Mouse (Mus musculus): ENCODE results near the gene Lhfp. TPM values are rescaled to one million over a fixed set of nuclear protein-coding genes. Genes with fewer than 3 reads are reported as not detected.
"Not testable (repeated sequence)": the region's sequence is repeated elsewhere in the genome, so short reads cannot be mapped to it uniquely, and the experiment has no call there.

Gene Lhfp
- total RNA-seq, 2 experiments from 2014 or later = 13.9 to 15.4 TPM

GRCm38 (mm10) chr3:53267046-53267445 lies 225.7 kb downstream of the Lhfp start:
- DNase-seq = no peak

- no peak for DNase-seq
These were observed 231.9 kb downstream of the Lhfp start for GRCm38 (mm10) chr3:53273220-53273619.

GRCm38 (mm10) chr3:53277993-53278392 lies 236.7 kb downstream of the Lhfp start:
- DNase-seq = no peak

GRCm38 (mm10) chr3:53282005-53282404 lies 240.7 kb downstream of the Lhfp start:
- DNase-seq = not testable (repeated sequence)

GRCm38 (mm10) chr3:53284023-53284422 lies 242.7 kb downstream of the Lhfp start:
- DNase-seq = no peak

- DNase-seq = no peak
These were observed 243.3 kb downstream of the Lhfp start for GRCm38 (mm10) chr3:53284471-53285177.

DNA sequence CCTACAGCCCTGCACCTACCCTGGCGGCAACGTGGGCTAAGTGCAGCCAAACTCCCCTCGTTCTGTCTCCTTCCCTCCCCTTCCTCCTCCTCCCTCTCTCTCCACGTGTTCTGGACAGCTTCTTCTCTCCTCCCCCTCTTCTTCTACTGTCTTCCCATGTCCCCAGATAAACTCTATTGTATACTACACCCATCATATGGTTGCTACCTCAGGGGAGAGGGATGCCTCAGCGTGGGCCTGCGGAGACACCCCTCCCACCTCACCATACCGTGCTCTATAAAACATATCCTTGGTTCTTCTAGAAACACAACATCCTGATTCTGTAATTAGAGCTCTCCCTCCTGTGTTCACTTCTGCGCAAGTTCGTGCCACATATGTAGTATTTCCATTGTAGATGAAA lies 247.3 kb downstream of the Lhfp start:
- DNase-seq = no peak

DNA sequence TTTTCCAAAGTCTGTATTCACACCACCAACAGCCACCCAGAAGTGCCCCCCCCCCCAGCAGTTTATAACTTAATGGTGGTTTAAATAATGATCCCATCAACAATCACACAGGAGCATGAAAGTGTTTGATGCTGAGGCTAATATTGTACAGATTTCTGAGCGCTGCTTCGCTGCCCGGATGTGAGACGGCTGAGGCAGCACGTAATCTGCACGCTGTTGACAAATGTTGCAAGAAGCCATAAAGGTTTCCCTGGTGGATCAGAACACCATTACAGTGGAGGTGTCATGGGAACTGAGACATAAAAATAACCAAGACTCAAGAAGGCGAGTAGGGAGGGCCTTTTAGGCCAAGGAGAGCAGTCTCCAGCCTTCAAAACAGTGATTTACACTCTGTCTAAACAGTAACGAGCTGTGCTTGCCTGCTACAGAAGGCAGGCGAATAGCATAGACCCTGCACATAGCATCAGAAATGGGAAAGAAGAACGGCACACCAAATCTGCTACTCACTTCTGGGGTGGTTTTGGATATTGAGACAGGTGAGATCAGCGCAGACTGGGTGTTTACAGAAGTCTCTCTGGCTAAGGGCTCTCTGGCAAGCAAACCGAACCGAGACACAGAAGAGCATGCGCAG lies 248.4 kb downstream of the Lhfp start:
- DNase-seq = no peak

GRCm38 (mm10) chr3:53291185-53291584 lies 249.9 kb downstream of the Lhfp start:
- no peak for DNase-seq

DNA sequence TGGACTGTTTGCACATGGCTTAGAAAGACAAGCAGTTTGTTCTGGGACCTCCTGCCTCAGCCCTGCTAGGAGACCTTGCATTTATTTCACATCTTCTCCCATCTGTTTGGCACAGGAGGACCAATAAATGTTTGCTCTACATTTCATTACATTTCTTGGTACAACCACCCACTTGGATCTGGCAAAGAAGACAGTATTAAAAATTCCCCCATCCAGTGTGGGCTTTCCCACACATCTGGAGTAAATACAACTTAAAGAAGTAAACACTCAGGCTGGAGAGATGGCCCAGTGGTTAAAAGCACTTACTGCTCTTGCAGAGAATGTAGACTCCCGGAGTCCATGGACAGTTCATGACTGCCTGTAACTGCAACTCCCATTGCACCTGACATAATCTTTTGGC lies 250.6 kb downstream of the Lhfp start:
- DNase-seq = no peak

GRCm38 (mm10) chr3:53292474-53292873 lies 251.1 kb downstream of the Lhfp start:
- DNase-seq = no peak

DNA sequence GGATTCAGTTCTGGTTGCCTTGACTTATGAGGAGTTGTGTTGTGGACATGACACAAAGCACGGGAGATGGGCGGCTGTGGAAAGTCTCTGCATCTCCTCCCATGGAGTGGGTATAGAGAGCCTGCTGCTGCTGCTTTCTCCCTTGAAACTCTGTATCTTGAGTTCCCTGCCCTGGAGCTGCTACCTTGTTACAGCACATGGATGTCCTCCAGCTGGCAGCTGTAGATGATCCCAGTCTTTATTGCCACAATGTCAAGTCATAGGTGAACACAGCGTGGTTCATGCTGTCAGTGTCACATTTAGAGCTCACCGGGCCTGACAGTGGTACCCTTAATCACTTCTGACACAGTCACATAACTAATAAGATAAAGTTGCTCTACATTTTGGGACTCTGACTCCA lies 251.7 kb downstream of the Lhfp start:
- DNase-seq = no peak

GRCm38 (mm10) chr3:53293901-53294433 lies 252.6 kb downstream of the Lhfp start:
- DNase-seq = no peak

DNA sequence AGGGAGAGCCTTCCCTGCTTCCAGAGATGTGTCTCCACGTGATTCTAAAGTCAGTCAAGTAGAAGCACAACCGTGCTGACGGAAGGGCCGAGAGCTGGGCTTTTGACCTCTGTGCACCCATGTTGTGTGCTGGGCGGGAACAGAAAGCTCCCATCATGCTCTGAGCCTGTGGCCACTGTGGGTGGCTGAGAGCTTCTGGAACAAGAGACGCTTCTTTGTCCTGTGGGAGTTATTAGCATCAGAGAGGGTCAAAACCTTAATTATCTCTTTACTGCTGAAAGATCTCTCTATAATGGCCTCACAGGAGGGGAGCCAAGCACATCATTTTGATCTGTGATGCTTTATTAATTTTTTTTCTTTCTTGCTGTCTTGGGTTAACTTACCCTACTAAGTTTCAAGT lies 253.5 kb downstream of the Lhfp start:
- DNase-seq = no peak

- no peak for DNase-seq
These were observed 260.5 kb downstream of the Lhfp start for GRCm38 (mm10) chr3:53301866-53302265.

DNA sequence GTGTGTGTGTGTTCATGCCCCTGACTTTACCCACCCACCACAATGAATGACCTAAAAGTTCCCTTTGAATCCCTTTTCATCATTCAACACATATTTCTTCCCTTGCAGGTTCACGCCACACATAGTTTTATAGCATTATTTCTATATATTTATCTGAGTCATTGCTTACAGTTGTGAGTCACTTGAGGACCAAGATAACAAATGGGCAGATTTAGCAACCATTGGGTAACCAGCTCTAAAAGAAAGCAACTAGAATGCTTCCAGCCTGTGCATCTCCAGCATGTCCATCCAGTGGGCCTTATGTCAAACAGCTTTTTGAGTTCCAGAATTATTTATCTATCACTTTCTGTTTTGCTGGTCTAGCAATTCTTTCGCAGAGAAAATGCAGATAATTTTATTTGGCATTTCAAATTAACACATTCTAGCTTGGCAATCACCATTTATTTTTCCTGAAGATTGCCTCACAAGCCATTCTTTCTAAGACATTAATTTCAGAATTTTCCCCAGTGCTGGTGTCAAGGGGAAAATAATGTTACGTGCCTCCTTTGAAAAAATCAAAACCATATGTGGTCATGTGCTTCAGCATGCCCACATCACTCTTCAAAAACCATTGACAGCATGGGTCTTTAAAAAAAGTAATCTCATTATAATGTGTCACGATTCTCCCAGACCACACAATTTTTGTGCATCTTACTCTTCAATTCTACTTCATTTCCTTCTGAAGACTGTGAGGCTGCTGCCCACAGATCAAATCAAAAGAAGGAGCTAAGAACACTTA lies 263.0 kb downstream of the Lhfp start:
- DNase-seq = no peak

GRCm38 (mm10) chr3:53305860-53306259 lies 264.5 kb downstream of the Lhfp start:
- DNase-seq = no peak

GRCm38 (mm10) chr3:53308649-53309048 lies 267.3 kb downstream of the Lhfp start:
- no peak for DNase-seq

GRCm38 (mm10) chr3:53310093-53310492 lies 268.8 kb downstream of the Lhfp start:
- DNase-seq = no peak

- no peak for DNase-seq
These were observed 269.3 kb downstream of the Lhfp start for GRCm38 (mm10) chr3:53310615-53311014.

All from gastrocnemius, postnatal 25 days (tissue).